Comparison of ENCODE assay signal across 9 mouse cellular contexts in genomic region chr8:87895203-87896041, GRCm38 (mm10).
DNase-seq lines count a peak whose midpoint lies in the region; ATAC-seq and TF ChIP-seq lines count a peak whose summit lies in the region.
"Had no signal": no experiment of that assay in that cellular context is flagged by ENCODE, and none has a peak within 500 bp of the region (broad histone marks: within the 10 kb centered on the region; RNA-seq: fewer than 3 reads in every experiment).

No protein-coding gene starts in this region.

- no peak overlapping the region for H3K4me3 ChIP-seq in kidney, embryonic 15.5 days (replicated peaks)
- H3K4me3 ChIP-seq in forebrain, embryonic 14.5 days (ENCODE audit: low read depth, low read length) = no peak overlapping the region
- H3K4me3 ChIP-seq in limb, embryonic 12.5 days (replicated peaks) = no peak overlapping the region
- no peak overlapping the region for H3K4me3 ChIP-seq in stomach, embryonic 14.5 days (ENCODE audit: low read depth, low read length)
- no peak overlapping the region for H3K4me3 ChIP-seq in thymus, adult 2 months (ENCODE audit: control insufficient read depth, insufficient read depth, low read length)

- no peak overlapping the region for H3K4me2 ChIP-seq in kidney, embryonic 15.5 days
- no peak overlapping the region for H3K4me2 ChIP-seq in forebrain, embryonic 14.5 days (ENCODE audit: low read length)
- H3K4me2 ChIP-seq in limb, embryonic 12.5 days = peak overlapping the region; percentile 23
- H3K4me2 ChIP-seq in stomach, embryonic 14.5 days (replicated peaks; ENCODE audit: low read depth, low read length) = no peak overlapping the region

- DNase-seq in kidney, adult 9 months = no peak
- DNase-seq in forebrain, embryonic 14.5 days (ENCODE audit: low spot score) = no peak
- DNase-seq in urinary bladder, postnatal 14 days (ENCODE audit: low spot score) = no peak
- no peak for DNase-seq in adrenal gland, adult 8-10 months
- no peak for DNase-seq in thymus, adult 2 months
- DNase-seq: layer of hippocampus, postnatal 36 days had no signal

- H3K27me3 ChIP-seq in kidney, embryonic 15.5 days = no peaks in the 10 kb centered on the region
- H3K27me3 ChIP-seq in forebrain, embryonic 14.5 days (replicated peaks; ENCODE audit: control insufficient read depth, insufficient read depth, low read length) = no peaks in the 10 kb centered on the region
- no peaks in the 10 kb centered on the region for H3K27me3 ChIP-seq in limb, embryonic 12.5 days
- no peaks in the 10 kb centered on the region for H3K27me3 ChIP-seq in stomach, embryonic 14.5 days (ENCODE audit: control insufficient read depth, insufficient read depth, low read length)
- H3K27me3 ChIP-seq in thymus, adult 2 months (ENCODE audit: control insufficient read depth, insufficient read depth, low read length) = no peaks in the 10 kb centered on the region

- WGBS in kidney, embryonic 15.5 days = 72% methylated on average over 13 of the region's 13 CpGs
- WGBS in forebrain, embryonic 14.5 days = 44% methylated on average over 13 of the region's 13 CpGs
- WGBS in limb, embryonic 12.5 days = 45% methylated on average over 13 of the region's 13 CpGs
- 63% methylated on average over 13 of the region's 13 CpGs for WGBS in stomach, embryonic 14.5 days
- WGBS in thymus, adult 2 months = 84% methylated on average over 13 of the region's 13 CpGs

- no peak overlapping the region for H3K9ac ChIP-seq in kidney, embryonic 15.5 days
- no peak overlapping the region for H3K9ac ChIP-seq in forebrain, embryonic 14.5 days (ENCODE audit: low read length)
- H3K9ac ChIP-seq in limb, embryonic 12.5 days (replicated peaks) = no peak overlapping the region; the same call in 1 of the 2 replicates
- no peak overlapping the region for H3K9ac ChIP-seq in stomach, embryonic 14.5 days (replicated peaks; ENCODE audit: low read depth, low read length)

- no peak overlapping the region for H3K27ac ChIP-seq in kidney, embryonic 15.5 days
- H3K27ac ChIP-seq in forebrain, embryonic 14.5 days (ENCODE audit: low read depth, low read length) = 0 out of 2 replicates have a peak overlapping the region, but pooled peaks have one; percentile 33
- H3K27ac ChIP-seq in limb, embryonic 12.5 days = peak overlapping the region; percentile 94
- H3K27ac ChIP-seq in stomach, embryonic 14.5 days (ENCODE audit: low read length) = peak overlapping the region; percentile 40; the same call in 1 of the 2 replicates
- no peak overlapping the region for H3K27ac ChIP-seq in thymus, adult 2 months (ENCODE audit: control insufficient read depth, insufficient read depth, low read length)

- H3K36me3 ChIP-seq in kidney, embryonic 15.5 days = no peaks in the 10 kb centered on the region
- no peaks in the 10 kb centered on the region for H3K36me3 ChIP-seq in forebrain, embryonic 14.5 days (ENCODE audit: control insufficient read depth, insufficient read depth, low read length)
- H3K36me3 ChIP-seq in limb, embryonic 12.5 days = no peaks in the 10 kb centered on the region
- no peaks in the 10 kb centered on the region for H3K36me3 ChIP-seq in stomach, embryonic 14.5 days (ENCODE audit: control insufficient read depth, insufficient read depth, low read length)
- H3K36me3 ChIP-seq in thymus, adult 2 months (ENCODE audit: control insufficient read depth, insufficient read depth, low read length) = no peaks in the 10 kb centered on the region

- no peaks in the 10 kb centered on the region for H3K9me3 ChIP-seq in kidney, embryonic 15.5 days (replicated peaks)
- no peaks in the 10 kb centered on the region for H3K9me3 ChIP-seq in forebrain, embryonic 14.5 days (replicated peaks; ENCODE audit: control insufficient read depth, low read length)
- H3K9me3 ChIP-seq in limb, embryonic 12.5 days = no peaks in the 10 kb centered on the region
- no peaks in the 10 kb centered on the region for H3K9me3 ChIP-seq in stomach, embryonic 14.5 days (ENCODE audit: control insufficient read depth, low read depth, low read length)

- TF ChIP-seq POLR2A in thymus, adult 2 months (IDR thresholded peaks at IDR 0.05; ENCODE audit: control insufficient read depth, extremely low read depth, insufficient read depth, low read length, poor library complexity) = no peak

- peaks cover 61% of the 10 kb centered on the region for H3K4me1 ChIP-seq in kidney, embryonic 15.5 days
- peaks cover 29% of the 10 kb centered on the region for H3K4me1 ChIP-seq in forebrain, embryonic 14.5 days (ENCODE audit: control insufficient read depth, insufficient read depth, low read length)
- H3K4me1 ChIP-seq in limb, embryonic 12.5 days (replicated peaks) = peaks cover 85% of the 10 kb centered on the region
- peaks cover 29% of the 10 kb centered on the region for H3K4me1 ChIP-seq in stomach, embryonic 14.5 days (ENCODE audit: control insufficient read depth, insufficient read depth, low read length)
- no peaks in the 10 kb centered on the region for H3K4me1 ChIP-seq in thymus, adult 2 months (replicated peaks; ENCODE audit: control insufficient read depth, insufficient read depth, low read length)

- TF ChIP-seq CTCF in thymus, adult 2 months (IDR thresholded peaks at IDR 0.05; ENCODE audit: borderline replicate concordance, control insufficient read depth, extremely low read depth, insufficient read depth, low read length, poor library complexity) = no peak

- ATAC-seq in kidney, embryonic 15.5 days (replicated peaks; ENCODE audit: low FRiP score) = 0 out of 2 replicates have a peak, but pooled peaks have one; percentile 4
- peak; percentile 36; the same call in 1 of the 2 replicates for ATAC-seq in forebrain, embryonic 14.5 days
- peak; percentile 46; the same call in 1 of the 2 replicates for ATAC-seq in limb, embryonic 12.5 days (ENCODE audit: insufficient number of reproducible peaks, insufficient read depth, low FRiP score, low TSS enrichment, low read depth)
- no peak; the same call in 1 of the 2 replicates for ATAC-seq in stomach, embryonic 14.5 days (ENCODE audit: insufficient number of reproducible peaks, insufficient read depth, low FRiP score, low read depth)

Comparison
In these comparisons a context has a peak if more than half of its experiments do, and no peak if none do; other contexts are left out.
1. H3K27ac ChIP-seq: peak in forebrain, embryonic 14.5 days (single experiment), limb, embryonic 12.5 days (single experiment) and stomach, embryonic 14.5 days (single experiment); none in kidney, embryonic 15.5 days (single experiment) and thymus, adult 2 months (single experiment).